9 mouse cellular contexts compared by ENCODE assay signal in the genomic region with DNA sequence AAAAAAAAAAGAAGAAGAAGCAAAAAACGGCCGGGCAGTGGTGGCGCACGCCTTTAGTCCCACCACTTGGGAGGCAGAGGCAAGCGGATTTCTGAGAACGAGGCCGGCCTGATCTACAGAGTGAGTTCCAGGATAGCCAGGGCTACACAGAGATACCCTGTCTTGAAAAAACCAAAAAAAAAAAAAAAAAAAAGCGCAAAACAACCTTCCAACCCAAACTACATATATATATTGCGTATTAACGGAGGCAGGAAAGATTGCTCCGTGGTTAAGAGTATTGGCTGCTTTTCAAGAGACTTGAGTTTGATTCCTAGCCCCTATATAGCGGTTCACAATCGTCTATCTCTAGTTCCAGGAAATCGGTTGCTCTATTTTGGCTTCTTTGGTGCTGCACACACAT. TPM values are rescaled to one million over a fixed set of nuclear protein-coding genes. Genes with fewer than 3 reads are reported as not detected.
A peak's percentile ranks its signal among the peaks of the same experiment; 100 is the strongest.
DNase-seq lines count a peak whose midpoint lies in the region; ATAC-seq and TF ChIP-seq lines count a peak whose summit lies in the region.
"Had no signal": no experiment of that assay in that cellular context is flagged by ENCODE, and none has a peak within 500 bp of the region (broad histone marks: within the 10 kb centered on the region; RNA-seq: fewer than 3 reads in every experiment).

No protein-coding gene starts in this region.

- H3K27ac ChIP-seq in heart, postnatal 0 days (ENCODE audit: low read depth) = no peak overlapping the region
- H3K27ac ChIP-seq in CH12.LX (ENCODE audit: insufficient read depth, low read depth) = no peak overlapping the region
- H3K27ac ChIP-seq in forebrain, embryonic 15.5 days (replicated peaks) = 0 out of 2 replicates have a peak overlapping the region, but pooled peaks have one; percentile 22
- H3K27ac ChIP-seq in liver, embryonic 13.5 days = no peak overlapping the region

- peaks cover 11% of the 10 kb centered on the region for H3K4me1 ChIP-seq in heart, postnatal 0 days (ENCODE audit: control insufficient read depth, insufficient read depth)
- peaks cover 6 to 31% of the 10 kb centered on the region in 2 experiments for H3K4me1 ChIP-seq in CH12.LX (ENCODE audit: control insufficient read depth in 1 of 2, insufficient read depth in 2 of 2)
- peaks cover 38% of the 10 kb centered on the region for H3K4me1 ChIP-seq in forebrain, embryonic 15.5 days
- H3K4me1 ChIP-seq in liver, embryonic 13.5 days (replicated peaks) = peaks cover 24% of the 10 kb centered on the region

- DNase-seq in heart, postnatal 0 days (ENCODE audit: low spot score) = no peak
- DNase-seq in heart, postnatal 4 days = no peak
- no peak for DNase-seq in CH12.LX (ENCODE audit: extremely low read depth)
- DNase-seq in liver, embryonic 13.5 days = no peak
- DNase-seq in adrenal gland, adult 8-10 months = no peak
- no peak for DNase-seq in embryo, embryonic 10 days (ENCODE audit: low spot score)

- 85% methylated on average over 14 of the region's 14 CpGs for WGBS in heart, postnatal 0 days
- 89% methylated on average over 14 of the region's 14 CpGs for WGBS in forebrain, embryonic 15.5 days
- 71% methylated on average over 14 of the region's 14 CpGs for WGBS in liver, embryonic 13.5 days (ENCODE audit: insufficient replicate concordance)

- TF ChIP-seq EP300 in heart, postnatal 0 days (IDR thresholded peaks at IDR 0.05; ENCODE audit: low read depth) = no peak
- TF ChIP-seq EP300 in CH12.LX (IDR thresholded peaks at IDR 0.05; ENCODE audit: low read length) = no peak

- TF ChIP-seq POLR2A in CH12.LX (IDR thresholded peaks at IDR 0.05; ENCODE audit: low read depth, low read length) = no peak

- no peak overlapping the region for H3K9ac ChIP-seq in heart, postnatal 0 days (replicated peaks; ENCODE audit: low read depth, low read length)
- H3K9ac ChIP-seq in CH12.LX (ENCODE audit: insufficient read depth, low read depth) = peak overlapping the region; percentile 41; the same call in 1 of the 2 replicates
- no peak overlapping the region for H3K9ac ChIP-seq in forebrain, embryonic 15.5 days (replicated peaks)
- H3K9ac ChIP-seq in liver, embryonic 13.5 days = no peak overlapping the region

- dilution Hi-C loops in CH12.LX (cut with MboI; ENCODE audit: extremely low pct_ligation_motif_present, extremely low pct_unique_long_range_greater_than_20kb, low sequenced_read_pairs) = no loop called here

- H3K79me2 ChIP-seq in CH12.LX (replicated peaks; ENCODE audit: control insufficient read depth, extremely low read depth, insufficient read depth, poor library complexity, severe bottlenecking) = 0 out of 2 replicates have a peak, but pooled peaks cover 2% of the 10 kb centered on the region

- H3K4me3 ChIP-seq in heart, postnatal 0 days (ENCODE audit: low read depth, low read length) = peak overlapping the region; percentile 68; the same call in 1 of the 2 replicates
- H3K4me3 ChIP-seq in CH12.LX (replicated peaks in 1 of 3; ENCODE audit: low read depth in 2 of 3, low read length in 2 of 3, poor library complexity in 1 of 3) = no peak overlapping the region
- H3K4me3 ChIP-seq in forebrain, embryonic 15.5 days = peak overlapping the region; percentile 69; the same call in 1 of the 2 replicates
- H3K4me3 ChIP-seq in liver, embryonic 13.5 days (replicated peaks) = peak overlapping the region; percentile 82

- no peaks in the 10 kb centered on the region for H3K27me3 ChIP-seq in heart, postnatal 0 days (ENCODE audit: control insufficient read depth, insufficient read depth, low read length)
- peaks cover 3% of the 10 kb centered on the region for H3K27me3 ChIP-seq in CH12.LX (replicated peaks)
- H3K27me3 ChIP-seq in forebrain, embryonic 15.5 days = no peaks in the 10 kb centered on the region
- peaks cover 17% of the 10 kb centered on the region for H3K27me3 ChIP-seq in liver, embryonic 13.5 days

- no peak for TF ChIP-seq RAD21 in CH12.LX (IDR thresholded peaks at IDR 0.05; ENCODE audit: low read depth, low read length)

- peak overlapping the region; percentile 82 for H3K4me2 ChIP-seq in heart, postnatal 0 days (ENCODE audit: low read depth, low read length)
- peak overlapping the region; percentile 55; the same call in 1 of the 2 replicates for H3K4me2 ChIP-seq in CH12.LX (ENCODE audit: insufficient read depth, low read depth, poor library complexity, severe bottlenecking)
- H3K4me2 ChIP-seq in forebrain, embryonic 15.5 days (replicated peaks) = peak overlapping the region; percentile 77; the same call in 1 of the 2 replicates
- H3K4me2 ChIP-seq in liver, embryonic 13.5 days = peak overlapping the region; percentile 89

- no peak for TF ChIP-seq CTCF in heart, postnatal 0 days (IDR thresholded peaks at IDR 0.05; ENCODE audit: low read depth)
- no peak for TF ChIP-seq CTCF in CH12.LX (conservative IDR thresholded peaks at IDR 0.05 in 1 of 2, IDR thresholded peaks at IDR 0.05 in 1 of 2; ENCODE audit: low read depth in 2 of 2, low read length in 2 of 2)

- no peak for ATAC-seq in heart, postnatal 0 days (ENCODE audit: insufficient read depth, low read depth)
- ATAC-seq in forebrain, embryonic 15.5 days (replicated peaks) = no peak
- 0 out of 2 replicates have a peak, but pooled peaks have one; percentile 1 for ATAC-seq in liver, embryonic 13.5 days (ENCODE audit: low read depth)
- no peak for ATAC-seq in megakaryocyte progenitor cell, adult 5-6 weeks (replicated peaks; ENCODE audit: poor library complexity)

- no peaks in the 10 kb centered on the region for H3K9me3 ChIP-seq in heart, postnatal 0 days (replicated peaks; ENCODE audit: control insufficient read depth, low read length)
- peaks cover 5% of the 10 kb centered on the region for H3K9me3 ChIP-seq in CH12.LX (replicated peaks; ENCODE audit: low read length)
- no peaks in the 10 kb centered on the region for H3K9me3 ChIP-seq in forebrain, embryonic 15.5 days
- no peaks in the 10 kb centered on the region for H3K9me3 ChIP-seq in liver, embryonic 13.5 days (replicated peaks)

- in situ Hi-C loops in CH12.LX (cut with MboI; ENCODE audit: low pct_ligation_motif_present, low pct_unique_long_range_greater_than_20kb, low sequenced_read_pairs) = no loop called here

- no peaks in the 10 kb centered on the region for H3K36me3 ChIP-seq in heart, postnatal 0 days (replicated peaks; ENCODE audit: control insufficient read depth, insufficient read depth, low read length)
- no peaks in the 10 kb centered on the region for H3K36me3 ChIP-seq in CH12.LX (replicated peaks in 1 of 2; ENCODE audit: control insufficient read depth in 1 of 2, insufficient read depth in 1 of 2, low read length in 1 of 2)
- H3K36me3 ChIP-seq in forebrain, embryonic 15.5 days = no peaks in the 10 kb centered on the region
- H3K36me3 ChIP-seq in liver, embryonic 13.5 days = no peaks in the 10 kb centered on the region

RNA-seq across cellular contexts. Expression of a gene that starts 0.7 kb away (rescaled TPM):
- 6.0 and 9.9 TPM in 2 replicates for total RNA-seq in heart, postnatal 0 days (2014; rRNA removed; ENCODE audit: low replicate concordance)
- polyA plus RNA-seq in heart, postnatal 0 days (2015; fragmentation: Nextera tagmentation; extraction: Ambion mirVana) = 29.6 and 30.3 TPM in 2 replicates
- total RNA-seq in heart, postnatal 4 days (2021) = 10 to 100 TPM; 15.1 to 17.0 TPM
- 9.6 and 10.0 TPM in 2 replicates for total RNA-seq in CH12.LX (2012; rRNA removed)
- 10.3 and 12.0 TPM in 2 replicates for total RNA-seq in CH12.LX (2014; rRNA removed)
- 19.7 and 20.9 TPM in 2 replicates for polyA plus RNA-seq in CH12.LX (2012; ENCODE audit: insufficient read length, low read depth)
- polyA plus RNA-seq in forebrain, embryonic 15.5 days (2015; fragmentation: Nextera tagmentation; extraction: Ambion mirVana) = 46.9 and 54.4 TPM in 2 replicates
- polyA plus RNA-seq in liver, embryonic 13.5 days (2015; fragmentation: Nextera tagmentation; extraction: Ambion mirVana) = 13.0 and 17.4 TPM in 2 replicates
- total RNA-seq in adrenal gland, adult 8-10 months (2022) = 10 to 100 TPM; 26.3 to 35.0 (median 29.7) TPM
- 12.9 and 15.6 TPM in 2 replicates for total RNA-seq in megakaryocyte progenitor cell, adult 5-6 weeks (2015)
- 13.2 and 15.9 TPM in 2 replicates for total RNA-seq in megakaryocyte progenitor cell, adult 5-6 weeks (2017)

RNA-seq across cellular contexts. Expression of a gene that starts 8.5 kb away (rescaled TPM):
- 22.4 and 34.6 TPM in 2 replicates for total RNA-seq in heart, postnatal 0 days (2014; rRNA removed; ENCODE audit: low replicate concordance)
- polyA plus RNA-seq in heart, postnatal 0 days (2015; fragmentation: Nextera tagmentation; extraction: Ambion mirVana) = 25.4 and 25.8 TPM in 2 replicates
- 10 to 100 TPM; 32.4 to 34.7 TPM for total RNA-seq in heart, postnatal 4 days (2021)
- 11.3 and 12.0 TPM in 2 replicates for total RNA-seq in CH12.LX (2012; rRNA removed)
- total RNA-seq in CH12.LX (2014; rRNA removed) = 18.4 and 18.7 TPM in 2 replicates
- 13.1 and 14.4 TPM in 2 replicates for polyA plus RNA-seq in CH12.LX (2012; ENCODE audit: insufficient read length, low read depth)
- polyA plus RNA-seq in forebrain, embryonic 15.5 days (2015; fragmentation: Nextera tagmentation; extraction: Ambion mirVana) = 64.7 and 68.7 TPM in 2 replicates
- 13.7 and 18.5 TPM in 2 replicates for polyA plus RNA-seq in liver, embryonic 13.5 days (2015; fragmentation: Nextera tagmentation; extraction: Ambion mirVana)
- 10 to 100 TPM; 63.6 to 76.6 (median 68.7) TPM for total RNA-seq in adrenal gland, adult 8-10 months (2022)
- 15.2 and 16.4 TPM in 2 replicates for total RNA-seq in megakaryocyte progenitor cell, adult 5-6 weeks (2015)
- 35.2 and 38.2 TPM in 2 replicates for total RNA-seq in megakaryocyte progenitor cell, adult 5-6 weeks (2017)

RNA-seq across cellular contexts. Expression of a gene that starts 20.3 kb away (rescaled TPM):
- total RNA-seq in heart, postnatal 0 days (2014; rRNA removed; ENCODE audit: low replicate concordance) = 4.3 and 8.5 TPM in 2 replicates
- 4.3 and 5.2 TPM in 2 replicates for polyA plus RNA-seq in heart, postnatal 0 days (2015; fragmentation: Nextera tagmentation; extraction: Ambion mirVana)
- total RNA-seq in heart, postnatal 4 days (2021) = 1 to 10 TPM; 9.1 to 9.2 TPM
- total RNA-seq in CH12.LX (2012; rRNA removed) (2.2 and 2.4 TPM in 2 replicates), CH12.LX (2014; rRNA removed) (1.7 and 2.7 TPM in 2 replicates)
- 2.7 and 4.6 TPM in 2 replicates for polyA plus RNA-seq in CH12.LX (2012; ENCODE audit: insufficient read length, low read depth)
- 114 and 115 TPM in 2 replicates for polyA plus RNA-seq in forebrain, embryonic 15.5 days (2015; fragmentation: Nextera tagmentation; extraction: Ambion mirVana)
- polyA plus RNA-seq in liver, embryonic 13.5 days (2015; fragmentation: Nextera tagmentation; extraction: Ambion mirVana) = 1.7 and 1.8 TPM in 2 replicates
- total RNA-seq in adrenal gland, adult 8-10 months (2022) = 10 to 100 TPM; 11.7 to 19.3 (median 15.3) TPM
- 1.6 and 2.4 TPM in 2 replicates for total RNA-seq in megakaryocyte progenitor cell, adult 5-6 weeks (2015)
- 4.1 and 8.9 TPM in 2 replicates for total RNA-seq in megakaryocyte progenitor cell, adult 5-6 weeks (2017)

RNA-seq across cellular contexts. Expression of a gene that starts 34.5 kb away (rescaled TPM):
- 0.04 and 0.62 TPM in 2 replicates for total RNA-seq in heart, postnatal 0 days (2014; rRNA removed; ENCODE audit: low replicate concordance)
- 0.34 and 1.6 TPM in 2 replicates for polyA plus RNA-seq in heart, postnatal 0 days (2015; fragmentation: Nextera tagmentation; extraction: Ambion mirVana)
- total RNA-seq in heart, postnatal 4 days (2021) = under 1 TPM; 0.21 to 0.29 TPM
- total RNA-seq in CH12.LX (2012; rRNA removed) (0.13 and 0.17 TPM in 2 replicates), CH12.LX (2014; rRNA removed) (0.05 TPM in 1 of 2 replicates, not detected in the other)
- 0.26 and 0.27 TPM in 2 replicates for polyA plus RNA-seq in CH12.LX (2012; ENCODE audit: insufficient read length, low read depth)
- polyA plus RNA-seq in forebrain, embryonic 15.5 days (2015; fragmentation: Nextera tagmentation; extraction: Ambion mirVana) = 9.4 and 12.9 TPM in 2 replicates
- 0.09 and 0.10 TPM in 2 replicates for polyA plus RNA-seq in liver, embryonic 13.5 days (2015; fragmentation: Nextera tagmentation; extraction: Ambion mirVana)
- 1 to 10 TPM; 2.4 to 6.9 (median 3.9) TPM for total RNA-seq in adrenal gland, adult 8-10 months (2022)
- total RNA-seq in megakaryocyte progenitor cell, adult 5-6 weeks (2015) = 0.20 and 0.27 TPM in 2 replicates
- 0.20 and 0.25 TPM in 2 replicates for total RNA-seq in megakaryocyte progenitor cell, adult 5-6 weeks (2017)

RNA-seq across cellular contexts. Expression of a gene that starts 36.9 kb away (rescaled TPM):
- total RNA-seq in heart, postnatal 0 days (2014; rRNA removed; ENCODE audit: low replicate concordance) = not detected in 2 replicates
- polyA plus RNA-seq in heart, postnatal 0 days (2015; fragmentation: Nextera tagmentation; extraction: Ambion mirVana) = not detected in 2 replicates
- not detected for total RNA-seq in heart, postnatal 4 days (2021)
- total RNA-seq in CH12.LX (2012; rRNA removed) (2.5 TPM in 1 of 2 replicates, not detected in the other), CH12.LX (2014; rRNA removed) (0.38 TPM in 1 of 2 replicates, not detected in the other)
- polyA plus RNA-seq in CH12.LX (2012; ENCODE audit: insufficient read length, low read depth) = 0.94 TPM in 1 of 2 replicates, not detected in the other
- polyA plus RNA-seq in forebrain, embryonic 15.5 days (2015; fragmentation: Nextera tagmentation; extraction: Ambion mirVana) = 1.8 and 2.4 TPM in 2 replicates
- not detected in 2 replicates for polyA plus RNA-seq in liver, embryonic 13.5 days (2015; fragmentation: Nextera tagmentation; extraction: Ambion mirVana)
- under 1 TPM in 2 of 4 experiments, not detected in 2; 0.45 to 0.59 TPM for total RNA-seq in adrenal gland, adult 8-10 months (2022)
- not detected in 2 replicates for total RNA-seq in megakaryocyte progenitor cell, adult 5-6 weeks (2015)
- not detected in 2 replicates for total RNA-seq in megakaryocyte progenitor cell, adult 5-6 weeks (2017)
- polyA plus RNA-seq: spleen, adult 2 months had no signal

Comparison
In these comparisons a context has a peak if more than half of its experiments do, and no peak if none do; other contexts are left out.
1. H3K4me3 ChIP-seq: peak in heart, postnatal 0 days (single experiment), forebrain, embryonic 15.5 days (single experiment) and liver, embryonic 13.5 days (single experiment); none in CH12.LX (0 of 3).
2. Peak in every context shown above with its lines, with median percentiles within 50 percentile points of each other: H3K4me2 ChIP-seq.